Mouse (Mus musculus) heart, embryonic 10.5 days (tissue): ENCODE data around the gene Adap2. TPM values are rescaled to one million over a fixed set of nuclear protein-coding genes. Genes with fewer than 3 reads are reported as not detected.

ENCODE experiments used
- DNase-seq: peaks from one replicate; pipeline ENCODE4 v3.0.0-alpha.2; 2017; ENCODE audit warnings: low spot score
- H3K27ac ChIP-seq: fragments of 300-500 bp; sonication (generic); 2 replicates; pipeline ENCODE4 v1.5.1; 2016; ENCODE audit warnings: mild to moderate bottlenecking
- H3K27me3 ChIP-seq: fragments of 300-500 bp; sonication (generic); 2 replicates; pipeline ENCODE4 v1.6.1; 2016; ENCODE audit warnings: mild to moderate bottlenecking; ENCODE audit not compliant: poor library complexity, insufficient read depth, severe bottlenecking
- H3K36me3 ChIP-seq: fragments of 300-500 bp; sonication (generic); 2 replicates; pipeline ENCODE4 v1.6.1; 2016; ENCODE audit warnings: mild to moderate bottlenecking, moderate library complexity
- H3K4me1 ChIP-seq: fragments of 300-500 bp; sonication (generic); 2 replicates; pipeline ENCODE4 v1.6.1; 2016; ENCODE audit warnings: mild to moderate bottlenecking
- H3K4me3 ChIP-seq: fragments of 300-500 bp; sonication (generic); 2 replicates; pipeline ENCODE4 v1.5.1; 2016; ENCODE audit warnings: mild to moderate bottlenecking, moderate library complexity
- H3K9me3 ChIP-seq: fragments of 300-500 bp; sonication (generic); 2 replicates; pipeline ENCODE4 v1.6.1; 2016; ENCODE audit warnings: mild to moderate bottlenecking, moderate library complexity
- WGBS: fragments of 180-500 bp; shearing (Covaris S2); methylation state at CpG from one replicate; pipeline ENCODE4 v1.1.7; 2016; 5-methylcytosine and 5-hydroxymethylcytosine counted together
- polyA plus RNA-seq: library from polyadenylated mRNA; unstranded; fragments of >200 nt; fragmentation: Nextera tagmentation; extraction: Ambion mirVana; gene quantifications from 2 replicates; pipeline ENCODE4 v1.2.1, GENCODE M21; 2016

Adap2 gene
- polyA plus RNA-seq: 0.18 and 0.46 TPM in 2 replicates

GRCm38 (mm10) chr11:80153857-80154495 is at the start of gene Adap2:
Gene Adap2 (plus strand): TSS chr11:80154105.
- H3K4me1 ChIP-seq: peaks cover 11% of the 10 kb centered on the region
- DNase-seq: peak; percentile 94
- H3K27ac ChIP-seq: peak within 1 kb of the TSS; percentile 52
- WGBS: 2% methylated on average over 47 of the region's 47 CpGs
- H3K9me3 ChIP-seq: no peaks in the 10 kb centered on the region
- no peaks in the 10 kb centered on the region for H3K36me3 ChIP-seq
- H3K4me3 ChIP-seq: peak within 1 kb of the TSS; percentile 68
- H3K27me3 ChIP-seq: peaks cover 73% of the 10 kb centered on the region

GRCm38 (mm10) chr11:80104407-80104806 is 49.5 kb upstream of the Adap2 start:
- H3K4me1 ChIP-seq: no peaks in the 10 kb centered on the region
- H3K27ac ChIP-seq: no peak overlapping the region
- 83% methylated on average over 1 of the region's 1 CpGs for WGBS
- DNase-seq: no peak
- no peak overlapping the region for H3K4me3 ChIP-seq
- H3K9me3 ChIP-seq: no peaks in the 10 kb centered on the region
- peaks cover 62% of the 10 kb centered on the region for H3K36me3 ChIP-seq
- no peaks in the 10 kb centered on the region for H3K27me3 ChIP-seq

GRCm38 (mm10) chr11:80116411-80116810 is 37.5 kb upstream of the Adap2 start:
- Histone ChIP-seq H3K36me3 (peaks cover 80% of the 10 kb centered on the region), H3K4me3 (no peak overlapping the region), H3K27me3 (no peaks in the 10 kb centered on the region), H3K9me3 (no peaks in the 10 kb centered on the region), H3K4me1 (no peaks in the 10 kb centered on the region), H3K27ac (no peak overlapping the region)
- 72% methylated on average over 1 of the region's 1 CpGs for WGBS
- DNase-seq: no peak

GRCm38 (mm10) chr11:80132050-80132449 is 21.9 kb upstream of the Adap2 start:
- no peak overlapping the region for H3K4me3 ChIP-seq
- H3K4me1 ChIP-seq: no peaks in the 10 kb centered on the region
- DNase-seq: no peak
- WGBS: 78% methylated on average over 1 of the region's 1 CpGs
- peaks cover 73% of the 10 kb centered on the region for H3K36me3 ChIP-seq
- no peaks in the 10 kb centered on the region for H3K9me3 ChIP-seq
- H3K27ac ChIP-seq: no peak overlapping the region
- H3K27me3 ChIP-seq: no peaks in the 10 kb centered on the region

- H3K27me3 ChIP-seq: no peaks in the 10 kb centered on the region
- H3K4me1 ChIP-seq: no peaks in the 10 kb centered on the region
- H3K36me3 ChIP-seq: peaks cover 82% of the 10 kb centered on the region
- H3K9me3 ChIP-seq: no peaks in the 10 kb centered on the region
- 70% methylated on average over 4 of the region's 4 CpGs for WGBS
- no peak for DNase-seq
- no peak overlapping the region for H3K27ac ChIP-seq
- no peak overlapping the region for H3K4me3 ChIP-seq
Measured at GRCm38 (mm10) chr11:80134744-80135143, 19.2 kb upstream of the Adap2 start.

- H3K36me3 ChIP-seq: peaks cover 80% of the 10 kb centered on the region
- WGBS: 90% methylated on average over 11 of the region's 11 CpGs
- H3K9me3 ChIP-seq: no peaks in the 10 kb centered on the region
- DNase-seq: no peak
- H3K4me1 ChIP-seq: 0 out of 2 replicates have a peak, but pooled peaks cover 3% of the 10 kb centered on the region
- no peak overlapping the region for H3K4me3 ChIP-seq
- no peak overlapping the region for H3K27ac ChIP-seq
- H3K27me3 ChIP-seq: no peaks in the 10 kb centered on the region
Measured at GRCm38 (mm10) chr11:80135954-80136683, 17.8 kb upstream of the Adap2 start.

- H3K27ac ChIP-seq: no peak overlapping the region
- no peak for DNase-seq
- peaks cover 74% of the 10 kb centered on the region for H3K36me3 ChIP-seq
- WGBS: 92% methylated on average over 13 of the region's 13 CpGs
- 0 out of 2 replicates have a peak, but pooled peaks cover 3% of the 10 kb centered on the region for H3K4me1 ChIP-seq
- no peaks in the 10 kb centered on the region for H3K27me3 ChIP-seq
- H3K4me3 ChIP-seq: no peak overlapping the region
- no peaks in the 10 kb centered on the region for H3K9me3 ChIP-seq
Measured at GRCm38 (mm10) chr11:80136786-80137185, 17.1 kb upstream of the Adap2 start.

- peaks cover 64% of the 10 kb centered on the region for H3K36me3 ChIP-seq
- no peak overlapping the region for H3K4me3 ChIP-seq
- no peak for DNase-seq
- WGBS: 89% methylated on average over 5 of the region's 5 CpGs
- no peaks in the 10 kb centered on the region for H3K27me3 ChIP-seq
- no peaks in the 10 kb centered on the region for H3K9me3 ChIP-seq
- H3K27ac ChIP-seq: no peak overlapping the region
- H3K4me1 ChIP-seq: peaks cover 7% of the 10 kb centered on the region
Measured at GRCm38 (mm10) chr11:80137773-80138172, 16.1 kb upstream of the Adap2 start.

- Histone ChIP-seq H3K4me3 (peak within 1 kb of the TSS; percentile 75), H3K4me1 (peaks cover 11% of the 10 kb centered on the region), H3K27ac (peak within 1 kb of the TSS; percentile 94), H3K36me3 (peaks cover 33% of the 10 kb centered on the region), H3K9me3 (no peaks in the 10 kb centered on the region), H3K27me3 (no peaks in the 10 kb centered on the region)
- peak; percentile 94 for DNase-seq
- under 1% methylated on average over 40 of the region's 40 CpGs for WGBS
Measured at GRCm38 (mm10) chr11:80141825-80142521, 11.9 kb upstream of the Adap2 start, which contains the start of gene Tefm. Gene Tefm (minus strand): TSS chr11:80142175.

- H3K4me1 ChIP-seq: peaks cover 11% of the 10 kb centered on the region
- peaks cover 24% of the 10 kb centered on the region for H3K36me3 ChIP-seq
- DNase-seq: no peak
- H3K27ac ChIP-seq: peak overlapping the region; percentile 94; the same call in 1 of the 2 replicates
- 42% methylated on average over 8 of the region's 8 CpGs for WGBS
- H3K27me3 ChIP-seq: no peaks in the 10 kb centered on the region
- H3K9me3 ChIP-seq: no peaks in the 10 kb centered on the region
- peak overlapping the region; percentile 75 for H3K4me3 ChIP-seq
Measured at GRCm38 (mm10) chr11:80142872-80143271, 11.0 kb upstream of the Adap2 start.

- WGBS: 57% methylated on average over 10 of the region's 10 CpGs
- Histone ChIP-seq H3K36me3 (no peaks in the 10 kb centered on the region), H3K4me1 (peaks cover 11% of the 10 kb centered on the region), H3K4me3 (no peak overlapping the region), H3K27ac (no peak overlapping the region), H3K9me3 (no peaks in the 10 kb centered on the region), H3K27me3 (no peaks in the 10 kb centered on the region)
- no peak for DNase-seq
Measured at GRCm38 (mm10) chr11:80145787-80146275, 8.1 kb upstream of the Adap2 start.

GRCm38 (mm10) chr11:80147748-80148147 is 6.2 kb upstream of the Adap2 start:
- H3K4me3 ChIP-seq: no peak overlapping the region
- H3K36me3 ChIP-seq: no peaks in the 10 kb centered on the region
- DNase-seq: peak; percentile 42
- WGBS: 70% methylated on average over 6 of the region's 6 CpGs
- peaks cover 4% of the 10 kb centered on the region for H3K4me1 ChIP-seq
- no peak overlapping the region for H3K27ac ChIP-seq
- H3K27me3 ChIP-seq: peaks cover 14% of the 10 kb centered on the region
- no peaks in the 10 kb centered on the region for H3K9me3 ChIP-seq

GRCm38 (mm10) chr11:80148313-80148712 is 5.6 kb upstream of the Adap2 start:
- Histone ChIP-seq H3K36me3 (no peaks in the 10 kb centered on the region), H3K27ac (no peak overlapping the region), H3K4me3 (no peak overlapping the region), H3K4me1 (no peaks in the 10 kb centered on the region), H3K27me3 (peaks cover 19% of the 10 kb centered on the region), H3K9me3 (no peaks in the 10 kb centered on the region)
- DNase-seq: peak; percentile 70
- 47% methylated on average over 1 of the region's 1 CpGs for WGBS
